Mouse (Mus musculus): ENCODE results near the gene Olfr139. TPM values are rescaled to one million over a fixed set of nuclear protein-coding genes. Genes with fewer than 3 reads are reported as not detected.

Gene Olfr139
- polyA plus RNA-seq (2014; fragmentation: Illumina TruSeq; extraction: RNeasy Lipid Tissue Mini Kit (QIAGEN cat#74804); ENCODE audit: low read depth, low replicate concordance) = not detected

GRCm38 (mm10) chr11:74056451-74056850, at the start of gene Olfr139, which contains the start of gene Olfr399:
Olfr139 (minus strand) TSS chr11:74056551.
Olfr399 (minus strand) TSS chr11:74056615.

GRCm38 (mm10) chr11:74069655-74070054, 13.3 kb upstream of the Olfr139 start, which contains the start of gene Zfp616:
Zfp616 (plus strand) TSS chr11:74069955.

Other genes with a start within 250 kb of the Olfr139 start
- not detected for gene Olfr392, start 239.5 kb downstream of the Olfr139 start, polyA plus RNA-seq (2014; fragmentation: Illumina TruSeq; extraction: RNeasy Lipid Tissue Mini Kit (QIAGEN cat#74804); ENCODE audit: low read depth, low replicate concordance)
- gene Olfr393, start 205.1 kb downstream of the Olfr139 start, polyA plus RNA-seq (2014; fragmentation: Illumina TruSeq; extraction: RNeasy Lipid Tissue Mini Kit (QIAGEN cat#74804); ENCODE audit: low read depth, low replicate concordance) = not detected
- gene Olfr394, start 165.8 kb downstream of the Olfr139 start, polyA plus RNA-seq (2014; fragmentation: Illumina TruSeq; extraction: RNeasy Lipid Tissue Mini Kit (QIAGEN cat#74804); ENCODE audit: low read depth, low replicate concordance) = not detected
- not detected for gene Olfr395, start 147.3 kb downstream of the Olfr139 start, polyA plus RNA-seq (2014; fragmentation: Illumina TruSeq; extraction: RNeasy Lipid Tissue Mini Kit (QIAGEN cat#74804); ENCODE audit: low read depth, low replicate concordance)
- not detected for gene Olfr23, start 119.9 kb downstream of the Olfr139 start, polyA plus RNA-seq (2014; fragmentation: Illumina TruSeq; extraction: RNeasy Lipid Tissue Mini Kit (QIAGEN cat#74804); ENCODE audit: low read depth, low replicate concordance)
- not detected for gene Olfr397, start 95.7 kb downstream of the Olfr139 start, polyA plus RNA-seq (2014; fragmentation: Illumina TruSeq; extraction: RNeasy Lipid Tissue Mini Kit (QIAGEN cat#74804); ENCODE audit: low read depth, low replicate concordance)
- gene Olfr398, start 66.1 kb downstream of the Olfr139 start, polyA plus RNA-seq (2014; fragmentation: Illumina TruSeq; extraction: RNeasy Lipid Tissue Mini Kit (QIAGEN cat#74804); ENCODE audit: low read depth, low replicate concordance) = not detected
- not detected for gene Olfr399, start 64 bp upstream of the Olfr139 start, polyA plus RNA-seq (2014; fragmentation: Illumina TruSeq; extraction: RNeasy Lipid Tissue Mini Kit (QIAGEN cat#74804); ENCODE audit: low read depth, low replicate concordance)
- not detected for gene Zfp616, start 13.4 kb upstream of the Olfr139 start, polyA plus RNA-seq (2014; fragmentation: Illumina TruSeq; extraction: RNeasy Lipid Tissue Mini Kit (QIAGEN cat#74804); ENCODE audit: low read depth, low replicate concordance)
- not detected for gene Olfr401, start 57.2 kb upstream of the Olfr139 start, polyA plus RNA-seq (2014; fragmentation: Illumina TruSeq; extraction: RNeasy Lipid Tissue Mini Kit (QIAGEN cat#74804); ENCODE audit: low read depth, low replicate concordance)
- not detected for gene Olfr402, start 97.0 kb upstream of the Olfr139 start, polyA plus RNA-seq (2014; fragmentation: Illumina TruSeq; extraction: RNeasy Lipid Tissue Mini Kit (QIAGEN cat#74804); ENCODE audit: low read depth, low replicate concordance)
- not detected for gene Olfr403, start 129.7 kb upstream of the Olfr139 start, polyA plus RNA-seq (2014; fragmentation: Illumina TruSeq; extraction: RNeasy Lipid Tissue Mini Kit (QIAGEN cat#74804); ENCODE audit: low read depth, low replicate concordance)
- not detected for gene Olfr43, start 154.8 kb upstream of the Olfr139 start, polyA plus RNA-seq (2014; fragmentation: Illumina TruSeq; extraction: RNeasy Lipid Tissue Mini Kit (QIAGEN cat#74804); ENCODE audit: low read depth, low replicate concordance)
- not detected for gene Olfr406, start 203.3 kb upstream of the Olfr139 start, polyA plus RNA-seq (2014; fragmentation: Illumina TruSeq; extraction: RNeasy Lipid Tissue Mini Kit (QIAGEN cat#74804); ENCODE audit: low read depth, low replicate concordance)
- not detected for gene Olfr59, start 227.2 kb upstream of the Olfr139 start, polyA plus RNA-seq (2014; fragmentation: Illumina TruSeq; extraction: RNeasy Lipid Tissue Mini Kit (QIAGEN cat#74804); ENCODE audit: low read depth, low replicate concordance)